Mouse (Mus musculus): Measurements from ENCODE around the gene Olfr198. TPM values are rescaled to one million over a fixed set of nuclear protein-coding genes. Genes with fewer than 3 reads are reported as not detected.

The Olfr198 gene
- polyA plus RNA-seq (2015; fragmentation: Nextera tagmentation; extraction: Ambion mirVana), result not detected in 2 replicates

GRCm38 (mm10) chr16:59203433-59203832 lies at the start of gene Olfr198:
Gene Olfr198 (minus strand): TSS chr16:59203533.

GRCm38 (mm10) chr16:59219667-59220066 lies 16.3 kb upstream of the Olfr198 start, which contains the start of gene Olfr199:
Gene Olfr199 (minus strand): TSS chr16:59219767.

GRCm38 (mm10) chr16:59170354-59170753 lies 33.0 kb downstream of the Olfr198 start, which contains the start of gene Olfr196:
Gene Olfr196 (minus strand): TSS chr16:59170454.

Other genes starting within 250 kb of the Olfr198 start
- gene Olfr183, start 208.2 kb downstream of the Olfr198 start, polyA plus RNA-seq (2015; fragmentation: Nextera tagmentation; extraction: Ambion mirVana), result not detected in 2 replicates
- gene Olfr186, start 173.2 kb downstream of the Olfr198 start, polyA plus RNA-seq (2015; fragmentation: Nextera tagmentation; extraction: Ambion mirVana), result not detected in 2 replicates
- not detected in 2 replicates for gene Olfr187, start 163.8 kb downstream of the Olfr198 start, polyA plus RNA-seq (2015; fragmentation: Nextera tagmentation; extraction: Ambion mirVana)
- gene Olfr190, start 125.5 kb downstream of the Olfr198 start, polyA plus RNA-seq (2015; fragmentation: Nextera tagmentation; extraction: Ambion mirVana), result not detected in 2 replicates
- gene Olfr191, start 113.7 kb downstream of the Olfr198 start, polyA plus RNA-seq (2015; fragmentation: Nextera tagmentation; extraction: Ambion mirVana), result not detected in 2 replicates
- gene Olfr193, start 91.7 kb downstream of the Olfr198 start, polyA plus RNA-seq (2015; fragmentation: Nextera tagmentation; extraction: Ambion mirVana), result not detected in 2 replicates
- not detected in 2 replicates for gene Olfr194, start 82.5 kb downstream of the Olfr198 start, polyA plus RNA-seq (2015; fragmentation: Nextera tagmentation; extraction: Ambion mirVana)
- gene Olfr195, start 56.5 kb downstream of the Olfr198 start, polyA plus RNA-seq (2015; fragmentation: Nextera tagmentation; extraction: Ambion mirVana), result not detected in 2 replicates
- not detected in 2 replicates for gene Olfr196, start 33.1 kb downstream of the Olfr198 start, polyA plus RNA-seq (2015; fragmentation: Nextera tagmentation; extraction: Ambion mirVana)
- not detected in 2 replicates for gene Olfr199, start 16.2 kb upstream of the Olfr198 start, polyA plus RNA-seq (2015; fragmentation: Nextera tagmentation; extraction: Ambion mirVana)
- gene Olfr201, start 69.1 kb upstream of the Olfr198 start, polyA plus RNA-seq (2015; fragmentation: Nextera tagmentation; extraction: Ambion mirVana), result not detected in 2 replicates
- not detected in 2 replicates for gene Olfr202, start 83.3 kb upstream of the Olfr198 start, polyA plus RNA-seq (2015; fragmentation: Nextera tagmentation; extraction: Ambion mirVana)
- not detected in 2 replicates for gene Olfr203, start 95.3 kb upstream of the Olfr198 start, polyA plus RNA-seq (2015; fragmentation: Nextera tagmentation; extraction: Ambion mirVana)
- not detected in 2 replicates for gene Olfr204, start 114.7 kb upstream of the Olfr198 start, polyA plus RNA-seq (2015; fragmentation: Nextera tagmentation; extraction: Ambion mirVana)
- not detected in 2 replicates for gene Olfr205, start 127.6 kb upstream of the Olfr198 start, polyA plus RNA-seq (2015; fragmentation: Nextera tagmentation; extraction: Ambion mirVana)
- not detected in 2 replicates for gene Olfr206, start 145.7 kb upstream of the Olfr198 start, polyA plus RNA-seq (2015; fragmentation: Nextera tagmentation; extraction: Ambion mirVana)
- not detected in 2 replicates for gene Olfr209, start 160.5 kb upstream of the Olfr198 start, polyA plus RNA-seq (2015; fragmentation: Nextera tagmentation; extraction: Ambion mirVana)
- not detected in 2 replicates for gene Gabrr3, start 203.8 kb upstream of the Olfr198 start, polyA plus RNA-seq (2015; fragmentation: Nextera tagmentation; extraction: Ambion mirVana)